Mouse (Mus musculus) spleen, postnatal 4 days (tissue): ENCODE results near the gene Chdh.

Experiments used
- DNase-seq, 2 experiments: peaks; one replicate each; pipeline ENCODE4 v3.0.0; 2022; ENCODE audit warnings: low spot score in 2 of 2

The Chdh gene

GRCm38 (mm10) chr14:30054922-30055321 lies 46.1 kb downstream of the Chdh start:
- no peak for DNase-seq

GRCm38 (mm10) chr14:30056031-30056766 lies 47.4 kb downstream of the Chdh start:
- no peak for DNase-seq

GRCm38 (mm10) chr14:30064864-30065263 lies 56.0 kb downstream of the Chdh start:
- DNase-seq = no peak

GRCm38 (mm10) chr14:30066752-30067151 lies 57.9 kb downstream of the Chdh start:
- no peak for DNase-seq

- no peak for DNase-seq
Measured at GRCm38 (mm10) chr14:30068566-30068965, 59.7 kb downstream of the Chdh start.

GRCm38 (mm10) chr14:30075268-30075887 lies 66.6 kb downstream of the Chdh start:
- no peak for DNase-seq

- DNase-seq = no peak
Measured at GRCm38 (mm10) chr14:30078115-30078808, 69.4 kb downstream of the Chdh start.

- DNase-seq = no peak
Measured at GRCm38 (mm10) chr14:30079729-30080128, 70.9 kb downstream of the Chdh start.
